In genomic region chr13:108159963-108160362, GRCm38 (mm10) we compare ENCODE assay signal across 8 mouse cellular contexts. TPM values are rescaled to one million over a fixed set of nuclear protein-coding genes. Genes with fewer than 3 reads are reported as not detected.
DNase-seq lines count a peak whose midpoint lies in the region; ATAC-seq and TF ChIP-seq lines count a peak whose summit lies in the region.

No protein-coding gene starts in this region.

- no peak overlapping the region for H3K27ac ChIP-seq in kidney, embryonic 15.5 days
- no peak overlapping the region for H3K27ac ChIP-seq in hindbrain, embryonic 11.5 days (ENCODE audit: low read depth, low read length)

- no peak for ATAC-seq in kidney, embryonic 15.5 days (replicated peaks; ENCODE audit: low FRiP score)
- no peak for ATAC-seq in Patski
- ATAC-seq in hindbrain, embryonic 11.5 days (ENCODE audit: low FRiP score): no peak
- no peak for ATAC-seq in megakaryocyte-erythroid progenitor cell, adult 5-6 weeks (replicated peaks; ENCODE audit: low FRiP score, low TSS enrichment, poor library complexity, severe bottlenecking)

- CTCF ChIA-PET in Patski (lab: Charles Lee): interaction anchor here (0.7 to 2.1 kb wide), 6 partner anchors 9 to 173 kb away, joined by 3 to 6 read pairs (median 4); no protein-coding TSS in a partner anchor

- POLR2A ChIA-PET in Patski (lab: Charles Lee): no interaction called here

- no peak overlapping the region for H3ac ChIP-seq in myocyte (ENCODE audit: control insufficient read depth, insufficient read length)

- no peak overlapping the region for H3K9ac ChIP-seq in kidney, embryonic 15.5 days
- no peak overlapping the region for H3K9ac ChIP-seq in hindbrain, embryonic 11.5 days (ENCODE audit: low read depth, low read length)

- H3K79me2 ChIP-seq in myocyte (ENCODE audit: control insufficient read depth, insufficient read depth): peaks cover 15% of the 10 kb centered on the region

- peak overlapping the region; percentile 9; the same call in 1 of the 2 replicates for H3K4me3 ChIP-seq in kidney, embryonic 15.5 days (replicated peaks)
- 0 out of 2 replicates have a peak overlapping the region, but pooled peaks have one; percentile 2 for H3K4me3 ChIP-seq in hindbrain, embryonic 11.5 days (ENCODE audit: low read depth, low read length)
- H3K4me3 ChIP-seq in myocyte: peak overlapping the region; percentile 93

- peaks cover 14% of the 10 kb centered on the region for H3K36me3 ChIP-seq in kidney, embryonic 15.5 days
- H3K36me3 ChIP-seq in hindbrain, embryonic 11.5 days (ENCODE audit: control insufficient read depth, insufficient read depth, low read length): no peaks in the 10 kb centered on the region
- H3K36me3 ChIP-seq in myocyte (ENCODE audit: control insufficient read depth, insufficient read depth): peaks cover 8% of the 10 kb centered on the region

- no peak for TF ChIP-seq POLR2A in myocyte (IDR thresholded peaks at IDR 0.05; ENCODE audit: insufficient read length, low read depth)

- no peak for DNase-seq in kidney, postnatal 4 days
- no peak for DNase-seq in Patski (ENCODE audit: low read depth, low spot score)
- peak; percentile 22 for DNase-seq in hindbrain, embryonic 11.5 days (ENCODE audit: low spot score)
- no peak for DNase-seq in right cerebral cortex, adult 18-20 months
- no peak for DNase-seq in right cerebral cortex, postnatal 25 days

- no peaks in the 10 kb centered on the region for H3K9me3 ChIP-seq in kidney, embryonic 15.5 days (replicated peaks)
- no peaks in the 10 kb centered on the region for H3K9me3 ChIP-seq in hindbrain, embryonic 11.5 days (ENCODE audit: control insufficient read depth, low read length)

- H3K27me3 ChIP-seq in kidney, embryonic 15.5 days: no peaks in the 10 kb centered on the region
- H3K27me3 ChIP-seq in Patski: no peaks in the 10 kb centered on the region
- no peaks in the 10 kb centered on the region for H3K27me3 ChIP-seq in hindbrain, embryonic 11.5 days (ENCODE audit: control insufficient read depth, insufficient read depth, low read length)
- H3K27me3 ChIP-seq in myocyte (ENCODE audit: control insufficient read depth, insufficient read depth, insufficient read length): no peaks in the 10 kb centered on the region

- WGBS in kidney, embryonic 15.5 days: 61% methylated on average over 7 of the region's 7 CpGs
- 80% methylated on average over 7 of the region's 7 CpGs for WGBS in hindbrain, embryonic 11.5 days

- peak; percentile 47 for TF ChIP-seq CTCF in Patski (IDR thresholded peaks at IDR 0.05)

- peaks cover 17% of the 10 kb centered on the region for H3K4me1 ChIP-seq in kidney, embryonic 15.5 days
- peaks cover 3% of the 10 kb centered on the region; the same call in 1 of the 2 replicates for H3K4me1 ChIP-seq in hindbrain, embryonic 11.5 days (replicated peaks; ENCODE audit: control insufficient read depth, insufficient read depth, low read length)

- peak overlapping the region; percentile 67 for H3K4me2 ChIP-seq in kidney, embryonic 15.5 days
- no peak overlapping the region for H3K4me2 ChIP-seq in hindbrain, embryonic 11.5 days (replicated peaks; ENCODE audit: low read depth, low read length)
- peak overlapping the region; percentile 63 for H3K4me2 ChIP-seq in myocyte (ENCODE audit: low read depth)

- in situ Hi-C loops in Patski (cut with MboI; ENCODE audit: low pct_unique_long_range_greater_than_20kb): loop anchor here (5.0 to 10.0 kb wide), 3 partner anchors 265 to 1055 kb away; no protein-coding TSS in a partner anchor

TF ChIP-seq in myocyte, 11 proteins besides CTCF, POLR2A, EP300 and RAD21:
- TF ChIP-seq E2F4 (IDR thresholded peaks at IDR 0.05; ENCODE audit: insufficient read depth) (no peak), SRF (IDR thresholded peaks at IDR 0.05; ENCODE audit: control insufficient read depth, insufficient read length, low read depth) (no peak), CEBPB (IDR thresholded peaks at IDR 0.05; ENCODE audit: insufficient read depth, poor library complexity, severe bottlenecking) (0 out of 2 replicates have a peak, but pooled peaks have one; percentile 5)

RNA-seq across cellular contexts. Expression of gene Ercc8, which starts 1.4 kb away (rescaled TPM):
- polyA plus RNA-seq in kidney, embryonic 15.5 days (2015; fragmentation: Nextera tagmentation; extraction: Ambion mirVana): 15.5 and 16.7 TPM in 2 replicates
- polyA plus RNA-seq in Patski (2021) (6.8 TPM), myocyte (2012; fragmentation: generic; extraction: Trizol) (5.2 TPM)
- 24.5 and 27.2 TPM in 2 replicates for polyA plus RNA-seq in hindbrain, embryonic 11.5 days (2014; fragmentation: Nextera tagmentation; extraction: Ambion mirVana)
- 17.0 and 22.5 TPM in 2 replicates for total RNA-seq in megakaryocyte-erythroid progenitor cell, adult 5-6 weeks (2014; fragmentation: Nextera tagmentation)
- 13.1 and 25.6 TPM in 2 replicates for total RNA-seq in megakaryocyte-erythroid progenitor cell, adult 5-6 weeks (2017)

RNA-seq across cellular contexts. Expression of gene Ndufaf2, which starts 1.5 kb away (rescaled TPM):
- 75.6 and 76.7 TPM in 2 replicates for polyA plus RNA-seq in kidney, embryonic 15.5 days (2015; fragmentation: Nextera tagmentation; extraction: Ambion mirVana)
- polyA plus RNA-seq in Patski (2021) (43.1 TPM), myocyte (2012; fragmentation: generic; extraction: Trizol) (25.4 TPM)
- polyA plus RNA-seq in hindbrain, embryonic 11.5 days (2014; fragmentation: Nextera tagmentation; extraction: Ambion mirVana): 84.7 and 87.6 TPM in 2 replicates
- 59.8 and 92.5 TPM in 2 replicates for total RNA-seq in megakaryocyte-erythroid progenitor cell, adult 5-6 weeks (2014; fragmentation: Nextera tagmentation)
- 107 and 111 TPM in 2 replicates for total RNA-seq in megakaryocyte-erythroid progenitor cell, adult 5-6 weeks (2017)

RNA-seq across cellular contexts. Expression of gene Elovl7, which starts 54.2 kb away (rescaled TPM):
- polyA plus RNA-seq in kidney, embryonic 15.5 days (2015; fragmentation: Nextera tagmentation; extraction: Ambion mirVana): 14.6 and 17.8 TPM in 2 replicates
- polyA plus RNA-seq in Patski (2021) (111 TPM), myocyte (2012; fragmentation: generic; extraction: Trizol) (0.34 TPM)
- polyA plus RNA-seq in hindbrain, embryonic 11.5 days (2014; fragmentation: Nextera tagmentation; extraction: Ambion mirVana): 1.0 and 1.3 TPM in 2 replicates
- total RNA-seq in megakaryocyte-erythroid progenitor cell, adult 5-6 weeks (2014; fragmentation: Nextera tagmentation): 0.46 and 0.54 TPM in 2 replicates
- 0.08 and 1.6 TPM in 2 replicates for total RNA-seq in megakaryocyte-erythroid progenitor cell, adult 5-6 weeks (2017)

Comparison
In these comparisons a context has a peak if more than half of its experiments do, and no peak if none do; other contexts are left out.
1. H3K4me3 ChIP-seq: peak in every context shown above with its lines; median percentile 93 in myocyte; 9 in kidney, embryonic 15.5 days; 2 in hindbrain, embryonic 11.5 days.